Mouse (Mus musculus) limb, embryonic 14.5 days (tissue): ENCODE measurements around the gene Gm4952. TPM values are rescaled to one million over a fixed set of nuclear protein-coding genes. Genes with fewer than 3 reads are reported as not detected.

ENCODE experiments used
- ATAC-seq: fragments of 200-750 bp; cut with Nextera tagmentation; 2 replicates; pipeline ENCODE4 v1.8.0; 2017; ENCODE audit warnings: low read depth, moderate number of reproducible peaks, moderate TSS enrichment; ENCODE audit not compliant: low FRiP score
- DNase-seq: peaks from one replicate; pipeline ENCODE4 v3.0.0-alpha.2; 2015; ENCODE audit warnings: low spot score
- H3K27ac ChIP-seq: fragments of 300-500 bp; sonication (generic); replicated peaks from 2 replicates; pipeline ENCODE4 v1.5.1; 2014; ENCODE audit warnings: low read depth, mild to moderate bottlenecking, low read length, moderate library complexity, mixed read lengths
- H3K27me3 ChIP-seq: fragments of 300-500 bp; sonication (generic); 2 replicates; pipeline ENCODE4 v1.6.1; 2014; ENCODE audit warnings: low read length, mixed read lengths; ENCODE audit not compliant: control insufficient read depth, insufficient read depth
- H3K36me3 ChIP-seq: fragments of 300-500 bp; sonication (generic); 2 replicates; pipeline ENCODE4 v1.6.1; 2014; ENCODE audit warnings: mild to moderate bottlenecking, low read length, moderate library complexity, mixed read lengths; ENCODE audit not compliant: control insufficient read depth, insufficient read depth
- H3K4me1 ChIP-seq: fragments of 300-500 bp; sonication (generic); 2 replicates; pipeline ENCODE4 v1.6.1; 2014; ENCODE audit warnings: antibody characterized with exemption, low read length, mixed read lengths; ENCODE audit not compliant: control insufficient read depth, insufficient read depth
- H3K4me2 ChIP-seq: fragments of 300-500 bp; sonication (generic); replicated peaks from 2 replicates; pipeline ENCODE4 v1.6.1; 2014; ENCODE audit warnings: low read depth, mild to moderate bottlenecking, low read length, moderate library complexity; ENCODE audit not compliant: severe bottlenecking
- H3K4me3 ChIP-seq: fragments of 300-500 bp; sonication (generic); replicated peaks from 2 replicates; pipeline ENCODE4 v1.5.1; 2014; ENCODE audit warnings: low read length
- H3K9ac ChIP-seq: fragments of 300-500 bp; sonication (generic); 2 replicates; pipeline ENCODE4 v1.6.1; 2014; ENCODE audit warnings: mild to moderate bottlenecking, low read depth, low read length, moderate library complexity; ENCODE audit not compliant: severe bottlenecking
- H3K9me3 ChIP-seq: fragments of 300-500 bp; sonication (generic); 2 replicates; pipeline ENCODE4 v1.6.1; 2016; ENCODE audit warnings: low read length; ENCODE audit not compliant: control insufficient read depth
- POLR2A ChIP-seq: fragments of 200-500 bp; IDR thresholded peaks from 2 replicates; pipeline ENCODE4 v1.8.0; 2012; ENCODE audit warnings: inconsistent platforms, mild to moderate bottlenecking, moderate library complexity, borderline replicate concordance; ENCODE audit not compliant: insufficient read depth, insufficient read length; ENCODE audit errors: extremely low read depth
- WGBS: fragments of 180-500 bp; shearing (Covaris S2); extraction: QIAGEN DNeasy Blood & Tissue Kit; methylation state at CpG from one replicate; pipeline ENCODE4 v1.1.7; 2014; 5-methylcytosine and 5-hydroxymethylcytosine counted together
- polyA plus RNA-seq, 2 experiments: library from polyadenylated mRNA; depleted of rRNA in 1 of 2; stranded (reverse) in 1 of 2; unstranded in 1 of 2; fragments of >200 nt; fragmentation: Nextera tagmentation in 1 of 2; extraction: Ambion mirVana in 1 of 2; gene quantifications; 2 replicates each; pipeline versions ENCODE4 v1.2.1 to v1.2.3; 2012 to 2014

The Gm4952 gene
- polyA plus RNA-seq, 2 experiments: 0.08 to 0.33 TPM

GRCm38 (mm10) chr19:12591908-12592307 lies 7.9 kb upstream of the Gm4952 start:
- no peaks in the 10 kb centered on the region for H3K4me1 ChIP-seq
- 13% methylated on average over 1 of the region's 1 CpGs for WGBS
- peak; percentile 58; the same call in 1 of the 2 replicates for ATAC-seq
- peaks cover under 1% of the 10 kb centered on the region; the same call in 1 of the 2 replicates for H3K36me3 ChIP-seq
- H3K9me3 ChIP-seq: no peaks in the 10 kb centered on the region
- H3K9ac ChIP-seq: no peak overlapping the region
- peak; percentile 77 for DNase-seq
- H3K27ac ChIP-seq: no peak overlapping the region
- H3K27me3 ChIP-seq: peaks cover 3% of the 10 kb centered on the region; the same call in 1 of the 2 replicates
- H3K4me2 ChIP-seq: no peak overlapping the region
- no peak for TF ChIP-seq POLR2A
- H3K4me3 ChIP-seq: no peak overlapping the region

- H3K4me2 ChIP-seq: peak overlapping the region; percentile 99
- no peak for ATAC-seq
Observed at GRCm38 (mm10) chr19:12595135-12595529, 4.6 kb upstream of the Gm4952 start.

GRCm38 (mm10) chr19:12595530-12596289 lies 4.1 kb upstream of the Gm4952 start:
- no peak for TF ChIP-seq POLR2A
- peak overlapping the region; percentile 64 for H3K9ac ChIP-seq
- H3K4me2 ChIP-seq: peak overlapping the region; percentile 99
- H3K9me3 ChIP-seq: no peaks in the 10 kb centered on the region
- under 1% methylated on average over 39 of the region's 49 CpGs for WGBS
- H3K27ac ChIP-seq: no peak overlapping the region
- peaks cover 6% of the 10 kb centered on the region; the same call in 1 of the 2 replicates for H3K27me3 ChIP-seq
- H3K4me3 ChIP-seq: peak overlapping the region; percentile 62
- H3K4me1 ChIP-seq: no peaks in the 10 kb centered on the region
- DNase-seq: peak; percentile 82
- peak; percentile 90 for ATAC-seq
- no peaks in the 10 kb centered on the region for H3K36me3 ChIP-seq

More at GRCm38 (mm10) chr19:12595135-12595529, 4.6 kb upstream of the Gm4952 start:
- no peak for TF ChIP-seq POLR2A
- 39% methylated on average over 2 of the region's 2 CpGs for WGBS
- Histone ChIP-seq H3K27me3 (peaks cover 6% of the 10 kb centered on the region; the same call in 1 of the 2 replicates), H3K4me3 (peak overlapping the region; percentile 62), H3K27ac (no peak overlapping the region), H3K9ac (peak overlapping the region; percentile 64; the same call in 1 of the 2 replicates), H3K4me1 (no peaks in the 10 kb centered on the region), H3K36me3 (no peaks in the 10 kb centered on the region), H3K9me3 (no peaks in the 10 kb centered on the region)
- DNase-seq: no peak

- Histone ChIP-seq H3K4me1 (no peaks in the 10 kb centered on the region), H3K27ac (no peak overlapping the region), H3K4me2 (peak overlapping the region; percentile 99), H3K9ac (peak overlapping the region; percentile 64), H3K36me3 (no peaks in the 10 kb centered on the region), H3K4me3 (peak overlapping the region; percentile 62), H3K27me3 (peaks cover 6% of the 10 kb centered on the region; the same call in 1 of the 2 replicates), H3K9me3 (no peaks in the 10 kb centered on the region)
- WGBS: 15% methylated on average over 23 of the region's 23 CpGs
- TF ChIP-seq POLR2A: no peak
- no peak for DNase-seq
- ATAC-seq: peak; percentile 45
Observed at GRCm38 (mm10) chr19:12596290-12597072, 3.3 kb upstream of the Gm4952 start.

- Histone ChIP-seq H3K9me3 (no peaks in the 10 kb centered on the region), H3K4me1 (no peaks in the 10 kb centered on the region), H3K4me2 (peak overlapping the region; percentile 99), H3K27ac (no peak overlapping the region), H3K36me3 (no peaks in the 10 kb centered on the region), H3K27me3 (peaks cover 6% of the 10 kb centered on the region; the same call in 1 of the 2 replicates), H3K9ac (no peak overlapping the region), H3K4me3 (peak overlapping the region; percentile 62; the same call in 1 of the 2 replicates)
- 36% methylated on average over 3 of the region's 3 CpGs for WGBS
- no peak for TF ChIP-seq POLR2A
- ATAC-seq: no peak
- no peak for DNase-seq
Observed at GRCm38 (mm10) chr19:12597073-12597405, 2.7 kb upstream of the Gm4952 start.
